Mouse (Mus musculus) limb, embryonic 14.5 days (tissue): Measurements from ENCODE around the gene Pfkfb4. TPM values are rescaled to one million over a fixed set of nuclear protein-coding genes. Genes with fewer than 3 reads are reported as not detected.

Source experiments
- ATAC-seq: fragments of 200-750 bp; cut with Nextera tagmentation; 2 replicates; pipeline ENCODE4 v1.8.0; 2017; ENCODE audit warnings: low read depth, moderate number of reproducible peaks, moderate TSS enrichment; ENCODE audit not compliant: low FRiP score
- DNase-seq: peaks from one replicate; pipeline ENCODE4 v3.0.0-alpha.2; 2015; ENCODE audit warnings: low spot score
- H3K27ac ChIP-seq: fragments of 300-500 bp; sonication (generic); replicated peaks from 2 replicates; pipeline ENCODE4 v1.5.1; 2014; ENCODE audit warnings: low read depth, mild to moderate bottlenecking, low read length, moderate library complexity, mixed read lengths
- H3K27me3 ChIP-seq: fragments of 300-500 bp; sonication (generic); 2 replicates; pipeline ENCODE4 v1.6.1; 2014; ENCODE audit warnings: low read length, mixed read lengths; ENCODE audit not compliant: control insufficient read depth, insufficient read depth
- H3K36me3 ChIP-seq: fragments of 300-500 bp; sonication (generic); 2 replicates; pipeline ENCODE4 v1.6.1; 2014; ENCODE audit warnings: mild to moderate bottlenecking, low read length, moderate library complexity, mixed read lengths; ENCODE audit not compliant: control insufficient read depth, insufficient read depth
- H3K4me1 ChIP-seq: fragments of 300-500 bp; sonication (generic); 2 replicates; pipeline ENCODE4 v1.6.1; 2014; ENCODE audit warnings: antibody characterized with exemption, low read length, mixed read lengths; ENCODE audit not compliant: control insufficient read depth, insufficient read depth
- H3K4me2 ChIP-seq: fragments of 300-500 bp; sonication (generic); replicated peaks from 2 replicates; pipeline ENCODE4 v1.6.1; 2014; ENCODE audit warnings: low read depth, mild to moderate bottlenecking, low read length, moderate library complexity; ENCODE audit not compliant: severe bottlenecking
- H3K4me3 ChIP-seq: fragments of 300-500 bp; sonication (generic); replicated peaks from 2 replicates; pipeline ENCODE4 v1.5.1; 2014; ENCODE audit warnings: low read length
- H3K9ac ChIP-seq: fragments of 300-500 bp; sonication (generic); 2 replicates; pipeline ENCODE4 v1.6.1; 2014; ENCODE audit warnings: mild to moderate bottlenecking, low read depth, low read length, moderate library complexity; ENCODE audit not compliant: severe bottlenecking
- H3K9me3 ChIP-seq: fragments of 300-500 bp; sonication (generic); 2 replicates; pipeline ENCODE4 v1.6.1; 2016; ENCODE audit warnings: low read length; ENCODE audit not compliant: control insufficient read depth
- POLR2A ChIP-seq: fragments of 200-500 bp; IDR thresholded peaks from 2 replicates; pipeline ENCODE4 v1.8.0; 2012; ENCODE audit warnings: inconsistent platforms, mild to moderate bottlenecking, moderate library complexity, borderline replicate concordance; ENCODE audit not compliant: insufficient read depth, insufficient read length; ENCODE audit errors: extremely low read depth
- WGBS: fragments of 180-500 bp; shearing (Covaris S2); extraction: QIAGEN DNeasy Blood & Tissue Kit; methylation state at CpG from one replicate; pipeline ENCODE4 v1.1.7; 2014; 5-methylcytosine and 5-hydroxymethylcytosine counted together
- polyA plus RNA-seq, 2 experiments: library from polyadenylated mRNA; depleted of rRNA in 1 of 2; stranded (reverse) in 1 of 2; unstranded in 1 of 2; fragments of >200 nt; fragmentation: Nextera tagmentation in 1 of 2; extraction: Ambion mirVana in 1 of 2; gene quantifications; 2 replicates each; pipeline versions ENCODE4 v1.2.1 to v1.2.3; 2012 to 2014

Pfkfb4 gene
- polyA plus RNA-seq, 2 experiments: 9.1 to 14.5 TPM

DNA sequence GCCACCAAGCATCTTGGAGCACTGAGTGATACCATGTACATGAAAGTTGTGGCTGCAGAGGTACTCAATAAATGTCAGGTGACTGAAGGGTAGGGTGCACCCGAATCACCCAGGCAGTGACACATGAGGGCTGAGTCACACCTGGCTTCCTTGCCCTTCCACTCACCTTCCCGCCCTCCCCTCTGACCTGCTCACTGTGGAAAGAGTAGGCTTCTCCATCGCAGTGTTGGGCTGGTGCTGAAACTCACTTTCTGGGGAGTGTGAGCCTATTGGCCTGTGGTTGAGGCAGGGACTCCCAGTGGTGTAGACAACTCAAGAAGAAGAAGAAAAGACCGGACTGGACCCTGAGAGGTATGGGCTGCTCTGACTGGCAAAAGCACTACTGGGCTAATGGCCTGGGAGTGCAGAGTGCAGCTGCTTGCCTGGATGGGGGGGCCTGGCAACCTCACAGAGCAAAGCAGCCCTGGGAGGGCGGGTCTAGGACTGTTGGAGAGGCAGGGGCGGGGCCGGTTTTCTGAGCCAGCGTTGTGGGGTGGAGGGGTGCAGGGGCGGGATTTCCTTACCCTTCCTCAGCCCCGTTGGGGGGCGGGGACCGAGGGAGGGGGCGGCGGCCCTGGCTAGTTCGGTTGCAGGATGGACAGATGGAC, 3.8 kb upstream of the Pfkfb4 start:
- DNase-seq (peak; percentile 45), ATAC-seq (no peak)
- no peaks in the 10 kb centered on the region for H3K27me3 ChIP-seq
- no peaks in the 10 kb centered on the region for H3K36me3 ChIP-seq
- H3K9ac ChIP-seq: no peak overlapping the region
- H3K4me1 ChIP-seq: peaks cover 27% of the 10 kb centered on the region
- H3K4me3 ChIP-seq: 0 out of 2 replicates have a peak overlapping the region, but pooled peaks have one; percentile 10
- 28% methylated on average over 12 of the region's 15 CpGs for WGBS
- H3K9me3 ChIP-seq: no peaks in the 10 kb centered on the region
- peak overlapping the region; percentile 35 for H3K4me2 ChIP-seq
- no peak overlapping the region for H3K27ac ChIP-seq
- TF ChIP-seq POLR2A: no peak

GRCm38 (mm10) chr9:108989802-108990461, 1.6 kb upstream of the Pfkfb4 start:
- WGBS: 67% methylated on average over 4 of the region's 4 CpGs
- Histone ChIP-seq H3K4me1 (peaks cover 27% of the 10 kb centered on the region), H3K9me3 (no peaks in the 10 kb centered on the region), H3K9ac (no peak overlapping the region), H3K27ac (0 out of 2 replicates have a peak overlapping the region, but pooled peaks have one; percentile 83), H3K4me2 (0 out of 2 replicates have a peak overlapping the region, but pooled peaks have one; percentile 3), H3K36me3 (no peaks in the 10 kb centered on the region), H3K27me3 (no peaks in the 10 kb centered on the region), H3K4me3 (no peak overlapping the region)
- DNase-seq (no peak), ATAC-seq (no peak)
- TF ChIP-seq POLR2A: no peak

GRCm38 (mm10) chr9:108990462-108990820, 1.1 kb upstream of the Pfkfb4 start:
- Histone ChIP-seq H3K36me3 (no peaks in the 10 kb centered on the region), H3K27ac (peak overlapping the region; percentile 83; the same call in 1 of the 2 replicates), H3K9me3 (no peaks in the 10 kb centered on the region), H3K4me3 (no peak overlapping the region), H3K4me2 (no peak overlapping the region; the same call in 1 of the 2 replicates), H3K4me1 (peaks cover 27% of the 10 kb centered on the region), H3K9ac (no peak overlapping the region), H3K27me3 (no peaks in the 10 kb centered on the region)
- DNase-seq: peak; percentile 7
- no peak for ATAC-seq
- WGBS: 24% methylated on average over 7 of the region's 7 CpGs
- no peak for TF ChIP-seq POLR2A

- peak overlapping the region; percentile 64 for H3K9ac ChIP-seq
- no peak for TF ChIP-seq POLR2A
- no peaks in the 10 kb centered on the region for H3K27me3 ChIP-seq
- ATAC-seq: no peak; the same call in none of the 2 replicates
- peak overlapping the region; percentile 90 for H3K4me2 ChIP-seq
- no peaks in the 10 kb centered on the region for H3K9me3 ChIP-seq
- H3K36me3 ChIP-seq: no peaks in the 10 kb centered on the region
- no peak overlapping the region for H3K27ac ChIP-seq
- no peak for DNase-seq
- WGBS: 9% methylated on average over 18 of the region's 18 CpGs
- peaks cover 27% of the 10 kb centered on the region for H3K4me1 ChIP-seq
- H3K4me3 ChIP-seq: peak overlapping the region; percentile 64
These were observed 499 bp downstream of the Pfkfb4 start for GRCm38 (mm10) chr9:108992085-108992469.

DNA sequence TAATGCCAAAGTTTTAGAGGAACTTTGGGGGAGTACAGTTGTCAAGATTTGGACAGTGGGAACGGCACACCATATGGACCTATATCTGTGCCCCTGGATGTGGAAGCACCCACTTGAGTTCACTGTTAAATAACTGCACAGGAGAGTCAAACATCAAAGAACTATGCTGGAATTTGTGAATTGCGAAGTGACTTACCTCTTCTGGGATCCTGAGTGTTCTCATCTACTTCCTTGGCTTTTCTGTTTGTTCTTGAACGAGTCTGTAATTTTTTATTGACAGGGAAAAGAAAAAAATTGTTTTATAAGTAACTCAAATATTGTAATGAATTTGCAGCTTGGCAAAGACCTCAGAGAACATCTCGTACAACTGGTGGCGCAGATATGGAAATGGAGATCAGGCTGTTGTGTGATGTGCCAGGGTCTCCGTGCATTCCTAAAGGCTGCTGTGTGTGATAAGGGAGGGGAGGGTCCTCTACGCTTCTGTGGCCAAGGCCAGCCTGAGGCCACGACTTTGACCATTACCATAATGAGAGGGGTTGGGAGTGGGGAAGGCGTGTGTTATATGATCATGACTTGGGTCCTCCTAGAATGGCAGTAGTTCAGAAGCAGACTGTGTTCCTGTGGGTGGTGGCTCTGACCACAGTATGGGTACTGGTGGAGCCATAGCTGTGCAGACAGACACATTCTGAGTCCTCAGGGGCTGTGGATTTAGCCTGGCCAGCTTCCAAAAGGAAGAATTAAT, 1.2 kb downstream of the Pfkfb4 start:
- Histone ChIP-seq H3K9ac (no peak overlapping the region), H3K4me1 (peaks cover 26% of the 10 kb centered on the region), H3K27ac (no peak overlapping the region), H3K27me3 (no peaks in the 10 kb centered on the region), H3K4me3 (peak overlapping the region; percentile 64; the same call in 1 of the 2 replicates), H3K4me2 (peak overlapping the region; percentile 90), H3K36me3 (no peaks in the 10 kb centered on the region), H3K9me3 (no peaks in the 10 kb centered on the region)
- 82% methylated on average over 9 of the region's 9 CpGs for WGBS
- no peak for ATAC-seq
- TF ChIP-seq POLR2A: no peak
- DNase-seq: no peak
